Mouse (Mus musculus) olfactory bulb, adult 2 months (tissue): ENCODE measurements around the gene Gsk3b.

ENCODE experiments used
- CTCF ChIP-seq: fragments of 200-500 bp; IDR thresholded peaks from 2 replicates; pipeline ENCODE4 v1.5.1; 2012; ENCODE audit warnings: low read depth, mild to moderate bottlenecking, low read length, moderate library complexity; ENCODE audit not compliant: insufficient read depth
- POLR2A ChIP-seq: fragments of 200-500 bp; IDR thresholded peaks from 2 replicates; pipeline ENCODE4 v1.6.1; 2012; ENCODE audit warnings: mild to moderate bottlenecking, low read depth, low read length, moderate library complexity; ENCODE audit not compliant: insufficient read depth

DNA sequence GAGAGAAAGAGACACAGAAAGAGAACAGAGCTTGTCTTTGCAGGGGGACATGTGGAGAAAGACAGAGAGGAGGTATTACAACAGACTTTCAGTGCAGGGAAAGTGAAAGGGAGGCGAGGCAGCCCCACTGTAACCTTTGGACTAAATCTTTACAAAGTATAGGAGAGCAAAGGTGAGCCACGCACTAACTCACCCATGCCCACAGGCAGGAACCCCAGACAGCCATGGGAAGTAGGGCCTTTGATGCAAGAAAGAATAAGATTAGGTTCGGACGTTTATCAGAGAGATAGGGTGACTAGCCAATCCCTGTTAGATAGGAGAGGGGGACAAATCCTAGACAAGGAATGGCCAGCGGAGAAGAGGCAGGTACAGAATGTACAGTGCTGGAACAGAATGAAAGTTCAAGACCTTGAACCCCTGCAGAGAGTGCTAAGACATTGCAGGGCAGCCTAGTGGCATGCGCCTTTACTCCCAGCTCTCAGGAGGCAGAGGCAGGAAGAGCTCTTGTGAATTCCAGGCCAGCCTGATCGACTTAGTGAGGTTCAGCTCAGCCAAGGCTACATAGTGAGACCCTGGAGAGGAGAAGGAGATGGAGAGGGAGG, 193.9 kb downstream of the Gsk3b start:
- no peak for TF ChIP-seq CTCF
- TF ChIP-seq POLR2A, result no peak
